Mouse (Mus musculus) spleen, adult 2 months (tissue): ENCODE measurements at regions not wholly inside any gene's neighbourhood (a gene's known extent, or its start where the extent isn't known, plus 50 kb on each side); places are given as distances from the start of the nearest gene placed in this dataset.

ENCODE experiments used
- DNase-seq, 2 experiments: peaks; one replicate each; pipeline versions ENCODE4 v3.0.0 to v3.0.0-alpha.2; 2012 to 2021; ENCODE audit warnings: low spot score in 2 of 2, low read depth in 1 of 2
- H3K27ac ChIP-seq: fragments of 200-500 bp; 2 replicates; pipeline ENCODE4 v1.5.1; 2012; ENCODE audit warnings: low read length, inconsistent platforms; ENCODE audit not compliant: insufficient read depth
- H3K27me3 ChIP-seq: fragments of 200-500 bp; 2 replicates; pipeline ENCODE4 v1.6.1; 2012; ENCODE audit warnings: mild to moderate bottlenecking, moderate library complexity, low read length, inconsistent platforms; ENCODE audit not compliant: control insufficient read depth, insufficient read depth
- H3K36me3 ChIP-seq: fragments of 200-500 bp; 2 replicates; pipeline ENCODE4 v1.6.1; 2012; ENCODE audit warnings: mild to moderate bottlenecking, low read length, inconsistent platforms; ENCODE audit not compliant: control insufficient read depth, insufficient read depth
- H3K4me1 ChIP-seq: fragments of 200-500 bp; 2 replicates; pipeline ENCODE4 v1.6.1; 2011; ENCODE audit warnings: inconsistent platforms; ENCODE audit not compliant: control insufficient read depth, insufficient read depth, insufficient read length
- H3K4me3 ChIP-seq: fragments of 200-500 bp; 2 replicates; pipeline ENCODE4 v1.5.1; 2011; ENCODE audit warnings: mild to moderate bottlenecking, inconsistent platforms; ENCODE audit not compliant: insufficient read depth, insufficient read length; ENCODE audit errors: extremely low read depth
- CTCF ChIP-seq: fragments of 200-500 bp; IDR thresholded peaks from 2 replicates; pipeline ENCODE4 v1.5.1; 2011; ENCODE audit warnings: mild to moderate bottlenecking, inconsistent platforms; ENCODE audit not compliant: insufficient read depth, insufficient read length, insufficient replicate concordance; ENCODE audit errors: extremely low read depth
- POLR2A ChIP-seq: fragments of 200-500 bp; IDR thresholded peaks from 2 replicates; pipeline ENCODE4 v1.6.1; 2011; ENCODE audit warnings: low read depth, low read length, inconsistent platforms
- WGBS: fragments of 180-500 bp; shearing (Covaris S2); methylation state at CpG from one replicate; pipeline ENCODE4 v1.1.7; 2018; 5-methylcytosine and 5-hydroxymethylcytosine counted together

DNA sequence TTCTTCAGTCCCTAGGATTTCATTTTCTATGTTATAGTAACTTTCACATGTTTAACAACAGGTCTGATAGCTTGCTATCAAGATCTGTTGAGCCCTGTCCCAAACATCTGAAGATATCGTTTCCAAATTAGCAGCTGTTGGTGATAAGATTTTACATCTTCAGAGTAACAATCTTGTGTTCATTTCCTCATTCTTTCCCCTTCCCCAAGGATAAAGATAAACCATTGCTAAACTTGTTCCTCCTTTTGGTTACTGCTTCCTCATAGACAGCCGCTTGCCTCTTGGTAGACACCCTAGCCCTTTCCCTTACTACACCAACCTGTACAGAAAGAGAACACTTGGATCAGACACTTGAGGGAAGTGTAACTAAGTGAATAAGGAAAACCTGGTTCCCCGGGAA is 58.6 kb downstream of the Kcnrg start:
- no peak for TF ChIP-seq POLR2A
- TF ChIP-seq CTCF = no peak
- Histone ChIP-seq H3K4me1 (no peaks in the 10 kb centered on the region), H3K4me3 (no peak overlapping the region), H3K36me3 (peaks cover 2% of the 10 kb centered on the region; the same call in 1 of the 2 replicates), H3K27ac (no peak overlapping the region), H3K27me3 (no peaks in the 10 kb centered on the region)
- 48% methylated on average over 3 of the region's 3 CpGs for WGBS
- no peak for DNase-seq

DNA sequence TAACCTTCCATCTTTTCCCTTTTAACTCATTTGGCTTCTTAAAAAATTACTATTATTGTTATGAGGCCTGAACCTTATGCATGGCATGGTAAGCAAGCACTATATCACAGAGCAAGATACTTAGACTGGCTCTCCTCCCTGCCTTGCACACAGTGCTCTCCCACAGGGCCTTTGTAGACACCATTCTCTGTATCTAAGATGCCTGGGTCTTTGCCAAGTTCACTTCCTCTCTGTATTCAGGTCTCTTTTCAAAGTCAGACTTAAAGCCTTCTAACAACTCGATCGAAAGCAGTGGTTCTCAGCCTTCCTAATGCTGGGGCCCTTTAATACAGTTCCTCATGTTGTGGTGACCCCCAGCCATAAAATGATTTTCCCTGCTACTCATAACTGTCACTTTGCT is 65.9 kb downstream of the Kcnrg start:
- H3K36me3 ChIP-seq = peaks cover 6% of the 10 kb centered on the region
- WGBS = 21% methylated on average over 2 of the region's 2 CpGs

DNA sequence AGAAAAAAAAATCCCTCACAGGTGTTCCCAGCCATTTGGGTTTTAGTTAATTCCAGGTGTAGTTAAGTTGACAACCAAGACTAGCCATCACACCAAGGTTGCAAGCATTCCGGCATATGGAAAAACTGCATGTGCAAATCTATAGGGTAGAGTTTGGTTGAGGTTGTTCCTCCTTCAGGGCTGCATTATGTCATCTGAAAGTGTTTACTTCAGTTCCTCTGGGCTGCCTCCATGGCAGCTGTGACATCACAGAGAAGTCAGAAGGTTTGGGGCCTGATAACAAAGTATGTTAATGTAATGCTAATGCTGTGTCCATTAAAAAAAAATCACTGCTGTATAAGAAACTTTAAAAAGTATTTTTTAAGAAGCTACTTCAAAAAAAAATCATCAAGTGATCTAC is 70.8 kb downstream of the Kcnrg start:
- Histone ChIP-seq H3K4me1 (peaks cover 4% of the 10 kb centered on the region), H3K4me3 (no peak overlapping the region), H3K36me3 (peaks cover 3% of the 10 kb centered on the region), H3K27ac (no peak overlapping the region), H3K27me3 (no peaks in the 10 kb centered on the region)
- WGBS = 93% methylated on average over 1 of the region's 1 CpGs
- no peak for TF ChIP-seq POLR2A
- no peak for TF ChIP-seq CTCF
- no peak for DNase-seq

More for the DNA sequence above, 65.9 kb downstream of the Kcnrg start:
- no peak for DNase-seq
- no peak overlapping the region for H3K27ac ChIP-seq
- TF ChIP-seq CTCF (no peak), POLR2A (no peak)
- H3K4me3 ChIP-seq = no peak overlapping the region
- H3K27me3 ChIP-seq = no peaks in the 10 kb centered on the region
- peaks cover 5% of the 10 kb centered on the region; the same call in 1 of the 2 replicates for H3K4me1 ChIP-seq

DNA sequence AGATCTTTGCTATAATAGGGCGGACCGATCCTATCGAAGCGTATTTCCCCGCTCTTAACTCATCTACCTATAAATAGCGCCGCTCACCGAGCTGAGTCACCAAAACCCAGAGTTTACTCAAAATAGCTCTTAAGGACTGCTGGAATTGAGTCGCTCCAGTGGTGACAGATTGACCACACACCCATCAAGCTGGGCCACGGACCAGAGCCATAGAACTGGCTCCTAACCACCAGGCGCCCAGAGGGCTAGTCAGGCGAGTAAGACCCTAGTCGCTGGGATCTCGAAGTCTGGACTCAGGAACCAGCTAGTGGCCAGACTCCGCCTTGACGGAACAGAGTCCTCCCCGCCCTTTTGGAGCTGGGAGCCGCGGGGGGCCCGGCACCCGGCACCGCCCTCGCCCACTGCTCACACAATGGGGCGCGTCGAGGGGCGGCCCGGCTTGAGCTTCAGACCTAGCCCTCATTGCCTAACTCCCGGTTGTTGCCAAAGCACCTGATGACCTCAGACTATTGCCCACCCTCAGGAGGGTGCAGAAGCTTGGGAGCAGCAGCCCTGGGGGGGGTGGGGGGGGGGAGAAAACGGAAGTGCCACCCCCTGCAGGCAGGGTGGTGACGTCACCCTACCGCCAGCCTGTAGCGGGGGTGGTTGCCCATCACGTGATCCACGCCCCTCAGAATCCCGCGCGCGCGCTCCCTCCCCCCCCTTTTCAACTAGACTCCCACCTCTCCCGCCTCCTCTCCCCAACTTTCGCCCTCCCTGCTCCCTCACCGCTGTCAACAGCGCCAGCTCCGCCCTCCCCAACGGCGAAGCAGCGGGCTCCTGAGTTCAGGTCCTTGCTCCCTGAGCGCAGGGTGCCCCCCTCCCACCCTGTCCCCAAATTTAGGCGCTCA is 73.8 kb downstream of the Kcnrg start:
- DNase-seq = peak; percentile 63 to 81
- TF ChIP-seq CTCF (no peak), POLR2A (peak; percentile 9; the same call in 1 of the 2 replicates)
- H3K4me3 ChIP-seq = peak overlapping the region; percentile 82
- 2% methylated on average over 46 of the region's 50 CpGs for WGBS
- no peaks in the 10 kb centered on the region; the same call in 1 of the 2 replicates for H3K36me3 ChIP-seq
- H3K27ac ChIP-seq = peak overlapping the region; percentile 96
- peaks cover 16% of the 10 kb centered on the region for H3K4me1 ChIP-seq
- 0 out of 2 replicates have a peak, but pooled peaks cover under 1% of the 10 kb centered on the region for H3K27me3 ChIP-seq

DNA sequence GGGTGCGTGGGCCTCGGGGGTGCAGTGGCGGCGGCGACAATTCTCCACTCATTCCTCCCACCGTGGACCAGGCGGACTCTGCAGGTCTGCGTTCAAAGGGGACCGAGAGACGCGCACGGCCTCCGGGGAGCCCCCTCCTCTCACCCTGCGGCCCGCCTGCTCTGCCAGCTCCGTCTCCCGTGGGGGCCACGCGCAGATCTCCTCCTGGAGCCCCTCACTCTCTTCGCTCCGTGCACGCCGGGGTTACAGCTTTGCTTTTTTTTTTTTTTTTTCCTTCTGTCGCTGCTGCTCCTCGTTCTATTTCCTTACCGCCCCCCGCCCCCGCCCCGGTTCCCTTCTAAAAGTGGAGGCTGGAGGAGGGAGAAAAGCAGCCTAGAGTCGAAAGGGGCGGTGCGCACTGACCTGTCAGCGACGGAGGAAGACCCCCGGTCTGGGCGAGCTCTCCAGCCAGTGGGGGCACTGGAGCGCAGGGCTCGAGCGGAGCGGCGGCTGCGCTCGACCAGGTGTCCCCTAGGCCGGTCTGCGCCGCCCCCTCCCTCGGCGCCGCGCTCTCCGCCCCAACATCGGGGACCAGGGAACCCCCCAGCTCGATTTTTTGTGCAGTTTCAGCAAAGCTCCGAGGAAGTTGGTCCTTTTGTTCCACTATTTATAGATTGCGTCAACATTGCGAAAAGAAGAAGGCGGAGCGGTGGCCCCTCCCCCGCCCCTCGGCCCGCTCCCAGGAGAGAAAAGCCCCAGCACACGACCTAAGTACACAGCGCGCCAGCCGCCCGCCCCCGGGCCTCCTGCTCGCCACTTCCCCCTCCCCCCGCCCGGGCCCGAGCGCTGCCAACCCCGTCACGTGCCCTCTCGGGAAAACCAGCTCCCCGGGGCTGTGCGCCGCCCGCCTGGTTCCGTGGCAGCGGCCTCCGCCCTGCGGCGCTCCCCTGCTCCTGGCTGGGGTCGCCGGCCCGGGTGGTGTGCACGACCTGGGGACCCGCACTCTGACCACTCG is 74.7 kb downstream of the Kcnrg start:
- Histone ChIP-seq H3K27ac (peak overlapping the region; percentile 100), H3K4me1 (peaks cover 21% of the 10 kb centered on the region), H3K36me3 (no peaks in the 10 kb centered on the region; the same call in 1 of the 2 replicates), H3K27me3 (peaks cover 9% of the 10 kb centered on the region), H3K4me3 (peak overlapping the region; percentile 82)
- peak; percentile 77 to 89 for DNase-seq
- TF ChIP-seq POLR2A = peak; percentile 45
- TF ChIP-seq CTCF = no peak
- under 1% methylated on average over 89 of the region's 90 CpGs for WGBS

DNA sequence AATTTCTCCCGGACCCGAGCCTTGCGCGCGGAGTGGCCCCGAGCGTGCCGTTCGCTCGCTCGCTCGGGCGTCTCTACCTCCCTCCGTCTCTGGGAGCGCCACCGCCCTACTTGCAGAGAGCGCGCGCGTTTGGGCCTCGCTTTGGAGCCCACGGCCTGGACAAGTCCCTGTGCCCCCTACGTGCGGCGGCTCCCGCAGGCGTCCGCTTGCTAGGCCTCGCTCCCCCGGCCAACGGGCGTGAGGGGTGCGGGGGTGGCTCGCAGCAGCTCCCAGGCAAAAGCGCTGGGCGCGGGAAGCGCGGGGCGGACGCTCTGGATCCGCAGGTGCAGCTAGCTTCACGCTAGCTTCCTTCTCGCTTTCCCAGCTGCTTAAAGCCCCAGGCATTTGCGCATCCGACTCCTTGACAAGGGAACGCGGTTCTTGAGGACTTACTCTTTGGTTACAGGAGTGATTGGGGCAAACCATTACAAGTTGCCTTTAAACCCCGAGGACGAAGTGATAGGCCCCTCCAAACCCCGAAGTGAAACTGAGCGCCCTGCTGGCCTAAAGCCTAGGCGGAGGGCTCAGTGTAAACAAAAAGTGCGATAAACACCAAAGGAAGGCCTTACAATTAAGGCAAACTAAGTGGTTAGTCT is 75.6 kb downstream of the Kcnrg start:
- H3K27ac ChIP-seq = peak overlapping the region; percentile 100
- peaks cover 26% of the 10 kb centered on the region for H3K4me1 ChIP-seq
- H3K36me3 ChIP-seq = no peaks in the 10 kb centered on the region
- DNase-seq = peak in 1 of 2 experiments; percentile 60
- TF ChIP-seq CTCF (no peak), POLR2A (peak; percentile 13; the same call in 1 of the 2 replicates)
- WGBS = under 1% methylated on average over 54 of the region's 54 CpGs
- H3K4me3 ChIP-seq = peak overlapping the region; percentile 82
- H3K27me3 ChIP-seq = peaks cover 10% of the 10 kb centered on the region
